Mouse (Mus musculus): ENCODE measurements around the gene Zmpste24.

The Zmpste24 gene

DNA sequence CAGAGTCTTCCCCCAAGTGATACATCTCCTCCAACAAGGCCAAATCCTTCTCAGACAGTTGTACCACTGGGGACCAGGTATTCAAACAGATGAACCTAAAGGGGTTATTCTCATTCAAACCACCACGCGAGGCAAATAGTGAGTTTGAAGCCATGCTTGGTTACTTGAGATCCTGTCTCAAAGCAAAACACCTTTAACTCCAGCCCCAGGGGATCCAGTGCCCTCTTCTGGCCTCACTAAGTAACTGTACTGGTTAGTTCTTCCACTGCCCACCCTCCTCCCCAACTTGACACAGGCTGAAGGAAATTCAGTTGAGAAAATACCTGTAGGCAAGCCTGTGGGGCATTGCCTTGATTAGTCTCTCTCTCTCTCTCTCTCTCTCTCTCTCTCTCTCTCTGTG lies 65.0 kb downstream of the Zmpste24 start:
- DNase-seq (ENCODE audit: low read depth, low spot score) = peak; percentile 22

DNA sequence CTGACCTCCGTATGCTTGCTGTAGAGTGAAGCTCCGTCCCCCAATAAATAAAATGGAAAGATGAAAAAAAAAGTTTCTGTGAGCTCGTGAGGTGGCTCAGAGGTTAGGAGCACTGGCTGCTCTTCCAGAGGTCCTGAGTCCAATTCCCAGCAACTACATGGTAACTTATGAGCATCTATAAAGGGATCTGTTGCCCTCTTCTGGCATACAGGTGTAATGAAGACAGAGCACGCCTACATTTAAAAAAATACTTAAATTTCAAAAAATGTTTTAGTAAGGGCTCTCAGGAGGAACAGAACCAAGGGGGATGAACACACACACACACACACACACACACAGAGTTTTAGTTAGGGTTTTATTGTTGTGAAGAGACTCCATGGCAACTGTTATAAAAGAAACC lies 66.6 kb downstream of the Zmpste24 start:
- DNase-seq (ENCODE audit: low read depth, low spot score) = peak; percentile 36

DNA sequence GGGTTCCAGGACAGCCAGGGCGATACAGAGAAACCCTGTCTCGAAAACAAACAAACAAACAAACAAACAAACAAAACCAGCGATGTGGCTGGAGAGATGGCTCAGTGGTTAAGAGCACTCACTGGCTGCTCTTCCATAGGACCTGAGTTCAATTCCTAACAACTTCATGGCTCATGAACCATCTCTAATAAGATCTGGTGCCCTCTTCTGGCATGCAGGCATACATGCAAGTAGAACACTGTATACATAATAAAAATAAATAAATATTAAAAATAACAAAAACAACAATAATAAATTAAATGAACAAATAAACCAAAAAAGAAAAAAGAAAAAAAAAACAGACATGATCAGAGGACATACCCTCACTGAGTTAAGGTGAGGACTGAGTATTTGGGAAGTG lies 68.4 kb downstream of the Zmpste24 start:
- no peak for DNase-seq (ENCODE audit: low read depth, low spot score)

DNA sequence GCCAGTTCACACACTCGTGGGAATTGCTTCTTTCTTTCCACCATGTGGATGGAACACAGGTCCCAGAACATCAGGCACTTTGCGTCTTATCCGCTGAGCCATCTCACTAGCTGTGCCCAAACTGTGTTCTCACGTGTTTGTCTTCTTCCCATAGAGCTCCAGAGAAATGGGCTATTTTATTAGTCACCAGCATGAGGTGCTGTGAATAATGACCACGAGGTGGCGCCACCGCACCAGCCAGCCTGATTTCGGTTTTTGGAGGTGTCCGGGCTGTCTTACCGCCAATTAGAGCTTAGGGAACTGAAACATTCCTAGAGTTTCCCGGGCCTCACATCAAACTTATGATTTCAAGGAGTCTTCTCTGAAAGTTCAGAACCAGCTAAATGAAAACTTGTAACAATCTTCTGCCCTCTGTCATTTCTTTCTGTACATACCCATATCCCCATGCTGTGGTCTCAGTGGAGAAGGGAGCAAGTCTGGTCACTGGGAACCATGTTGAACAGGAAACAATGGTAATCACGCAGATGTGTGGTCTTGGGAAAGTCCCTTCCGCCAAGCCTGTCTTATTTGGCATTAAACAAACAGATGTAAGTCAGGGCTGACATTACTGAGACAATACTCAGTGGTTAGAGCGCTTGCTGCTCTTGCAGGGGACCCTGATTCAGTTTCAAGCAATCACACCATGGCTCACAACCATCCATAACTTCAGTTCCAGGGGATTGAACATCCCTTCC lies 69.2 kb downstream of the Zmpste24 start:
- peak; percentile 55 for DNase-seq (ENCODE audit: low read depth, low spot score)

DNA sequence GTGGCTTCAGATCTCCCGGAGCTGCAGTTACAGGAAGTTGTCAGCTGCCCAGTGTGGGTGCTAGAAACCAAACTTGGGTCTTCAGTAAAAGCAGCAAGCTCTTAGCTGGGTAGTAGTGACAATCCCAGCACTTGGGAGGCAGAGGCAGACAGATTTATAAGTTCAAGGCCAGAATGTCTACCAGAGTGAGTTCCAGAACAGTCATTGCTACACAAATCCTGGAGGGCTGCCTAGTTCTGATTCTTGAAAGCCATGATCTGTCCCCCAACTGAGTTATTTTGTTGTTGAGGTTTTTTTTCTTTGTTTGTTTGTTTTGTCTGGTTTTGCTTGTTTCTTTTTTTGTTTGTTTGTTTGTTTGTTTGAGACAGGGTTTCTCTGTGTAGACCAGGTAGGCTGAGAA lies 69.9 kb downstream of the Zmpste24 start:
- DNase-seq (ENCODE audit: low read depth, low spot score) = no peak

DNA sequence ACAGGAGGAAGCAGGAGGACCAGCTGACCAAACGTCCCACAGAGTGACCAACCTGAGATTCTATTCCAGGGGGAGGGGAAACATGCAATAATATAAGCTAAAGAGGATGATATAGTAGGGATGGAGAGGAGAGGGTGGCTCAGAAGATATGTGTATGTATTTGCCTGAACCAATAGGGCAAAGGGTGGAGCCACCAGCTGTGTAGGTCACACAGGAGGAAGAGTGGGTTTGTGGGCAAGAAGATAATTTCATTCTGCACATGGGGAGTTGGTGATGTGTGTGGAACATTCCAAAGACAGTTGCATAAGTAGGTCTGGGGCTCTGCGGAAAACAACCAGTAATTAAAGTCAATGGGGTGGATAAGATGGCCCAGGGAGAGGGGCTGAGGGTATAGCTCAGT lies 72.4 kb downstream of the Zmpste24 start:
- no peak for DNase-seq (ENCODE audit: low read depth, low spot score)

DNA sequence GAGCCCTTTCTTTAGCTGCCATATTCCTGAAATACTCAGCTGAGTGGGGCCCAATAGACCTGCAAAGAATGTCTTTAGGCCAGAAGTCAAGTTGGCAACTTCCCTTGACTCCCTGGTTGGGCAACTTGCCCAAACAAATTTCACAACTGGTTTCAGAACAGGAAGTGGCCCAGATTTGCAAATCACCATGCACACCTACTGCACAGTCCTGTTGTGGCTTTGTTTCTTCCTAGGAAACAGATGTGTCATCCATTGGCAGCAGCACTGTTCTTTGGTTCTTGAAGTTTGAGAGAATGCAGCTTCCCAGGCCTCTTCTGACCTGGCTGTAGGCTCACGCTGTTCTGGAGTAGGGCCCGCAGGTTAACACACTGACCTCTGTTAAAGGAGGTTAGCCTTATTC lies 74.1 kb downstream of the Zmpste24 start:
- no peak for DNase-seq (ENCODE audit: low read depth, low spot score)

DNA sequence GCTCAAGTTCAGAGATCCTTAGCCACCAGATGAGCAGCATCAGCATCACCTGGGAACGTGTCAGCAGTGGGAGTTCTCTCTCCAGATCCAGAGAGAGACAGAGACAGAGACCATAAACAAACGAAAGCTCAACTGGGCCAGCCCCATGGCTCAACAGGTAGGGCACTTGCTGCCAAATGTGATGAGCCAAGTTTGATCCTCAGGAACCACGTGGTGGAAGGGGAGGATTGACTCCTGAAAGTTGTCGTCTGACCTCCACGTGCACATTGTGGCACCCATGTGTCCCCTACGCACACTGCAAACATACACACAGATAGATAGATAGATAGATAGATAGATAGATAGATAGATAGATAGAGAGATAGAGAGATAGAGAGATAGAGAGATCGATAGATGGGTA lies 74.6 kb downstream of the Zmpste24 start:
- DNase-seq (ENCODE audit: low read depth, low spot score) = no peak

DNA sequence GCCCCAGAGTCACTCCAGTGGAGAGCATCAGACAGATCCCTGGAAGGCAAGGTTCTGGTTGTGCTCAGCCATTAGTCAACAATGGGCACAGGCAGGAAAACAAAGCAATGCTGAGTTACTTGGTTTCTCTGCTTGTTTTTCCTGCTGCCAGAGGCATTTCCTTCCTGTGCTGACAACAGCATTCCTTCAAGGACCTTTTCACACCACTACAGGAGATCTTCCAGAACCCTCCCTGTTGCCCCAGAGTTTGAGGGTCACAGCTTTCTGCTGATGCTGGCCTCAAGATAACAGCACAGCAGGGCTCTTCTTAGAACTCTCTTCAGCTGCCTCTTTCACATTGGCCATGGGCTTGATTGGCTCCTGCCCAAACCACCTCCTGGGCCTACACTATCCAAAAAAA lies 76.1 kb downstream of the Zmpste24 start:
- no peak for DNase-seq (ENCODE audit: low read depth, low spot score)

DNA sequence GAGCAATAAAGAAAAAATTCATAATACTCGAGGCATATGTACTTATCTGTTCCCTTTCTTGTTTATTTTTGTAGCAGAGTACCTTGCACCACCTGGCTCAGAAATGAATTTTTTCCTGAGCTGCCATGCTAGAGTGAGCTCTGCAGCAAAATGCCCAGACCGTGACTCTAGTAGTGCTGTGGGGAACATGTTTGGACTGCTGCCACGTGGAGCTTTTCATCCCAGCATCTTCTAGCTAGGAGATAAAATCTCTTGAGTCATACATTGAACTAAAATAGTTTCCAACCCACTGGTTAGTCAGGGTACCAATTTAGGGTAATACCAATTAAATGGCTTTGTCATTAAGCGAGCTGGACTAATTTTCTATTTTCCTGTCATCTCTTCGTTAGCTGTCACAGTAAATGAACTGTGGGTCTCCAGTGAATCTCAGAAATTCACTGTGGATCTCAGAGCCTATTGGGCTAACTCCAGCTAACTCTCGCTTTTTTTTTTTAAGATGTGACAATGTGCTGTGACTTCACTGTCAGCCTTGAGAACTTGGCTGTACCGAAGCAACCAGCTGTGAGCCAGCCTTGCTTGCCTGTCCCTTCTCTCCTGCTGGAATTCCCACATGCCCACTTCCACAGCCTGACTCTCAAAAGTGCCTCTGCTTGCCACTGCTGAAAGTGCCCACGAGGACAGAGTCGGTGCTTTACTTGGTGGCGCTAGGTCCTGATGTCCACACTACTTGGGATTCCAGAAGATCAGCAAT lies 77.8 kb downstream of the Zmpste24 start:
- no peak for DNase-seq (ENCODE audit: low read depth, low spot score)

DNA sequence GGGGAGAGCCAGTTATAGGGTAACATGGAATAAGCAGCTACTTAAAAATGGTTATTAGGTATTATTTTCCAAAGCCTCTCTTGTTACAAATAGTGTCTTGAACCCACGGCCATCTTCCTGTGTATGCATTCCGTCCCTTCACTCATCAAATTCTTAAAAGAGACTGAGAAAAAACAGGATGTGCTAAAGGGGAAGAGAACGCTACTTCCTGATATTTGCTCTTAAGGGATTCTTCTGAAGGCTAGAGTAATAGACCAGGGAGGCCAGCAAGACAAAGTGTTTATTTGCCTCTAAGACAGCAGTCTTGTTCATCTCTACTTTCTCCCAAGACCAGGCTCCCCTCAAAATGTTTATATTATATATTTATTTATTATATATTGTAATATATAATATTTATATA lies 79.8 kb downstream of the Zmpste24 start:
- no peak for DNase-seq (ENCODE audit: low read depth, low spot score)

DNA sequence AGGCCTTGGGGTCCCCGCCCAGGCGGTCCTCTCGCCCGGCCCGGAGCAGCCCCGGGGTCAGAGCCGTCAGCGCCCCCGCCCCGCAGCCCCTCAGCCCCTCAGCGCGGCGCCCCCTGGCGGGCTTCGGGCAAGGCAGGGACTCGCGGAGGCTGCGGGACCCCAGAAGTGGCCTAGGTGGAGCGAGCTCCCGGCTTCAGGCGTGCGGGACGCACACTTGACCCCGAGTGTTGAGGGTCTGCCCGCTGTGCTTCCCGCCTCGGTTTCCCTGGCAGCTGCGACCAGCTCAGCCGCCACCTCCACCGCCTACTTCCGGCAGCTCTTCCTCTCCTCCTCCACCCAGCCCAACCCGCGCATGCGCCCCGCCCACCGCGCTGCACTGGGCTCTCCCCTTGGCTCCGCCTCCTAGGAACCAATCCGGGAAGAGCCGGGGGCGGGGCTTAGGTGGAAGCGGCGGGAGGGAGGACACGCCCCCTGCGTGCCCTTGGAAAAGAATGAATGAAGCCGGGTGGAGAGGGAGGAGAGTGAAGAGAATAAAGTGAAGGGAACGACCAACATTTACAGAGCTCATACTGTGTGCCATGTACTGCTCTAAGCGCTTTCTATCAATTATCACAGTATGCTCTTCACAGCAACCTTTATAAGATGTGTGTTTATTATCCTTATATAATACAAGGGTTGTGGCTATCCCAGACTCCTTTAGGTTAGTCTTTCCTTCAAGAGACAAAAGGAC lies 80.9 kb downstream of the Zmpste24 start, which contains the start of gene Smap2:
Gene Smap2 (minus strand): TSS at position 320 of the 730 bp plus-strand sequence.
- DNase-seq (ENCODE audit: low read depth, low spot score) = peak; percentile 93

DNA sequence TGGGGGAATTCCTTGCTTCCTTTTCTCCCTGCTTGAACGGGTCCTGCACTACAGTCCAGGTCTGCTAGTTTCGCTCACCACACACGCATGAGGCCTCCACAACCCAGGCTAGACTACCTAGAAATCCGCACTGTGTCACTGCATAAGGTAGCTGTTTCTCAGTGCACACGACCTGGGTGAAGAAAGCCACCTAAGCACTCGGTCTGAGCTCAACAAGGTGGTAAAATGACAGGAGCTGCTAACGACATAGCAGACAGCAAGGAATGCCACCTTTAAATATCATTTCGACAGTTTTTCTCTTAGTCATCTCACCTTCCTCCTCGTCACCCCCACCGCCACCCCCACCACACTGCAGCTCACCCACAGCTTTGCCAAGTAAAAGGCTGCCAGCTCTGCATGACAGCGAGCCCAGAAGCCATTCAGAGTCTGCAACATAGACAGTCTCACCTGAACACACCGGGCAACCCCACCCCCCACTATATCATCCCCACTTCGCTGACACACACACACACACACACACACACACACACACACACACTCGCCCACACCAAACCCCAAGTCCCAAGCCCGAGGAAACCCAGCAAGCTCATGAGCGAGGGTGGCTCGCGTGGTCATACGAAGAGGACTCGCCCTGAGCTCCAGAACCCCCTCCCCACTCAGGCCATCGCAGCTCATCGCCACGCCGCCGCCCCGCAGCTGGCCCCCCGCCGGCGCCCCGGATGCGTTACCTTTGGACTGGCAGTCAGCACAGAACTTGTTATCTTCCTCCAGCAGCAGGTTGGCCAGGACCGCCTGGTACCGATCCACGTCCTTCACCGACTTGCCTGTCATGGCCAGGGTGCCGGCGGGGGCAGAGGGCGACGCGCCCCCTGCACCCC lies 81.8 kb downstream of the Zmpste24 start:
- DNase-seq (ENCODE audit: low read depth, low spot score) = peak; percentile 52

DNA sequence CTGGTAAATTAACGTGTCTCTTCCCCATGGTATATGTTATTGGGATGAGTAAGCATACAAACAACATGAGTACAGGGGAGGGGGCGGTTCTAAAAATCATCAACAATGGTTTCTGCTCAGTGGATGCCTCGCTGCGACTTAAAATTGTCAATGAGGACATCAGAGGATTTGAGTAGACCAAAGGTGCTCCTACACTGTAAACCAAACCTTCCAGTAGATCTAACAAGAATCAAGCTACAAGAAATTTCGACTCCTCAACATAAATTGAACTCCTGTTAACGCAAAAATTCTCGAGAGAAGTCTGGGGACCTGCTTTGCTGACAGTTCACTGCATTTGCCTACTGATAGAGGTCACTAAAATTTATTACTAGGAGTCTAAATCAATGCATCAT lies 82.8 kb downstream of the Zmpste24 start:
- DNase-seq (ENCODE audit: low read depth, low spot score) = no peak

DNA sequence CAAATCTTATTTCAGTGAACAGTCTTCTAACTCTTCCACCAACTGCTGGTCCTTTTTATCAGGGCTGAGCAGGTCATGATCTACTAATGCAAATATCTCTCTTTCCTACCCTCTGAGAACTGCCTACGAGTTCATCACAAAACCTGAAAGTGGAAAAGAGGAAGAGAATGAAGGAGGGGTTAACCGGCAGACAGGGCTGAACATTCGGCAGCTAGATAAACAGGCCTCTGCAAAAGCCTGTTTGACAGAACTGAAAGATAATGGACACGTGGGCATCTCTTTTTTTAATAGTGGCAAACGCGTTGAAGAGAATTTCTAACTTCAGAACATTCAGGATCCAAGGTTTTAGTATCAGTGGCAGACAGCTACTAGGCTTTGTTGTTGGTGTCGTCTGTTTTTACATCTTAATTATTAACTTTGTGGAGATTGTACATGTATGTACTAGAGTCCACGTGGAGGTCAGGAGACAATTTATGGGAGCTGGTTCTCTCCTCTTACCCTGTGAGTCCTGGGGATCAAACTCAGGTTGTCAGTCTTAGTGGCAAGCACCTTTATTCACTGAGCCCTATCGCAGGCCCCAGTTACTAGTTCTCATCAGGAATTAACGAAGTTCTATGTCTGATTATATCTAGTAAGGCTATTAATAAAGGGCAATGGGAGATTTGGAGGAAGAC lies 83.3 kb downstream of the Zmpste24 start:
- DNase-seq (ENCODE audit: low read depth, low spot score) = no peak

DNA sequence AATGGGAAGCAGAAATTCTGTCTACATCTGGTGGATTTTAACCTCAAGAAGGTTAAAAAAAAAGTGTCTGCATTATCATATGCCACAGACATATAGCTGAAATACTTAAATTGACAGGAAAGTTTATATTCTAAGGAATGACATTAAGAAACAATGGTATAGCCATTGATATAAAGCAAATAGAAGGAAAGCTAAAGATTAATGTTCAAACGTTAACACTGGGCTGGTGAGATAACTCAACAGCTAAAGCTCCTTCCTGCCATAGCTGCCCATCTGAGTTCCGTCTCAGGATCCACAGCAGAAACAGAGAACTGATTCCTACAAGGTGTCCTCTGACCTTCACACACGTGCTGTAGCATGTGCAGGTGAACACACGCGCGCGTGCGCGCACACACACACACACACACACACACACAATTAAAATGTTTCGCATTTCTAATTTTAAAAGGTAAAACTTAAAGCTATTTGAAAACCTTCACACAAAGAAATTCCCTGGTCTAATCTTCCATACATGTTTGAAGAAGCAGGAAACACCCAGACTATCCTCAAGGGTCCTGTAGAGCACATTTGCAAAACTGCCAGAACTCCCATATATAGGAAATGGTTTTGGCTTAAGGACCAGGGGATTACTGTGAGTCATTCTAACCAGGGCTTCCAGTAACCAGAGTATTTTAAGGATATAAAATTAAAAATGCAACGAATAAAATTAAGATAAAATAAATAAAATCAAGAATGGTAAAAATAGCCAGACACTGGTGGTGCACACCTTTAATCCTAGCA lies 87.1 kb downstream of the Zmpste24 start:
- DNase-seq (ENCODE audit: low read depth, low spot score) = no peak

Measured in CD4-positive helper T cell, adult 2 months (primary cell).